In genomic region chr15:97673256-97674000, GRCm38 (mm10) we compare ENCODE assay signal across 23 mouse cellular contexts. TPM values are rescaled to one million over a fixed set of nuclear protein-coding genes. Genes with fewer than 3 reads are reported as not detected.
DNase-seq lines count a peak whose midpoint lies in the region; ATAC-seq and TF ChIP-seq lines count a peak whose summit lies in the region.
"Had no signal": no experiment of that assay in that cellular context is flagged by ENCODE, and none has a peak within 500 bp of the region (broad histone marks: within the 10 kb centered on the region; RNA-seq: fewer than 3 reads in every experiment).

No protein-coding gene starts in this region.

- no peaks in the 10 kb centered on the region for H3K27me3 ChIP-seq in forebrain, embryonic 13.5 days
- H3K27me3 ChIP-seq in forebrain, embryonic 10.5 days (ENCODE audit: poor library complexity, severe bottlenecking), result no peaks in the 10 kb centered on the region
- H3K27me3 ChIP-seq in hindbrain, embryonic 15.5 days, result no peaks in the 10 kb centered on the region
- no peaks in the 10 kb centered on the region for H3K27me3 ChIP-seq in hindbrain, embryonic 11.5 days (ENCODE audit: control insufficient read depth, insufficient read depth, low read length)
- H3K27me3 ChIP-seq in forebrain, embryonic 16.5 days (replicated peaks; ENCODE audit: control insufficient read depth, insufficient read depth, low read length), result no peaks in the 10 kb centered on the region
- H3K27me3 ChIP-seq in forebrain, postnatal 0 days (ENCODE audit: insufficient read depth, low read length), result no peaks in the 10 kb centered on the region
- H3K27me3 ChIP-seq: embryonic facial prominence, embryonic 15.5 days; limb, embryonic 13.5 days; lung, embryonic 15.5 days had no signal

- no peak for TF ChIP-seq CTCF in forebrain, postnatal 0 days (IDR thresholded peaks at IDR 0.05; ENCODE audit: low read depth)

- H3K4me1 ChIP-seq in forebrain, embryonic 13.5 days, result peaks cover 27% of the 10 kb centered on the region
- H3K4me1 ChIP-seq in forebrain, embryonic 10.5 days, result peaks cover 9% of the 10 kb centered on the region
- peaks cover 18% of the 10 kb centered on the region for H3K4me1 ChIP-seq in hindbrain, embryonic 15.5 days (replicated peaks)
- no peaks in the 10 kb centered on the region for H3K4me1 ChIP-seq in hindbrain, embryonic 11.5 days (replicated peaks; ENCODE audit: control insufficient read depth, insufficient read depth, low read length)
- peaks cover 20% of the 10 kb centered on the region for H3K4me1 ChIP-seq in forebrain, embryonic 16.5 days (replicated peaks; ENCODE audit: control insufficient read depth, insufficient read depth, low read length)
- peaks cover 20% of the 10 kb centered on the region for H3K4me1 ChIP-seq in forebrain, postnatal 0 days (ENCODE audit: insufficient read depth)
- H3K4me1 ChIP-seq: embryonic facial prominence, embryonic 15.5 days; limb, embryonic 13.5 days; lung, embryonic 15.5 days had no signal

- no peak for ATAC-seq in forebrain, embryonic 13.5 days
- no peak for ATAC-seq in hindbrain, embryonic 15.5 days (ENCODE audit: low FRiP score, low read depth)
- ATAC-seq in hindbrain, embryonic 11.5 days (ENCODE audit: low FRiP score), result no peak
- no peak for ATAC-seq in forebrain, embryonic 16.5 days
- no peak for ATAC-seq in forebrain, postnatal 0 days
- ATAC-seq: inflammation-experienced regulatory T-cells, adult 6 months had no signal

- 91% methylated on average over 7 of the region's 7 CpGs for WGBS in forebrain, embryonic 13.5 days
- 93% methylated on average over 7 of the region's 7 CpGs for WGBS in forebrain, embryonic 10.5 days
- WGBS in hindbrain, embryonic 15.5 days, result 88% methylated on average over 7 of the region's 7 CpGs
- WGBS in hindbrain, embryonic 11.5 days, result 95% methylated on average over 7 of the region's 7 CpGs
- WGBS in forebrain, embryonic 16.5 days, result 83% methylated on average over 7 of the region's 7 CpGs
- 88% methylated on average over 7 of the region's 7 CpGs for whole genome bisulfite sequencing in forebrain, postnatal 0 days

- H3K4me3 ChIP-seq in forebrain, embryonic 13.5 days, result no peak overlapping the region
- H3K4me3 ChIP-seq in forebrain, embryonic 10.5 days, result no peak overlapping the region
- no peak overlapping the region for H3K4me3 ChIP-seq in hindbrain, embryonic 15.5 days
- no peak overlapping the region for H3K4me3 ChIP-seq in hindbrain, embryonic 11.5 days (ENCODE audit: low read depth, low read length)
- H3K4me3 ChIP-seq in forebrain, embryonic 16.5 days (replicated peaks; ENCODE audit: low read length), result no peak overlapping the region
- H3K4me3 ChIP-seq in forebrain, postnatal 0 days (ENCODE audit: low read depth, low read length), result no peak overlapping the region
- H3K4me3 ChIP-seq: embryonic facial prominence, embryonic 10.5 days; embryonic facial prominence, embryonic 15.5 days; left cerebral cortex, adult 2 months; limb, embryonic 13.5 days; lung, embryonic 15.5 days; midbrain, embryonic 10.5 days had no signal

- H3K9ac ChIP-seq in forebrain, embryonic 13.5 days, result no peak overlapping the region
- H3K9ac ChIP-seq in hindbrain, embryonic 15.5 days, result no peak overlapping the region
- no peak overlapping the region for H3K9ac ChIP-seq in hindbrain, embryonic 11.5 days (ENCODE audit: low read depth, low read length)
- H3K9ac ChIP-seq in forebrain, embryonic 16.5 days (replicated peaks; ENCODE audit: low read depth, low read length), result no peak overlapping the region
- H3K9ac ChIP-seq in forebrain, postnatal 0 days, result no peak overlapping the region
- H3K9ac ChIP-seq: embryonic facial prominence, embryonic 15.5 days; limb, embryonic 13.5 days; lung, embryonic 15.5 days had no signal

- H3K36me3 ChIP-seq in forebrain, embryonic 13.5 days (ENCODE audit: poor library complexity, severe bottlenecking), result peaks cover 47% of the 10 kb centered on the region
- peaks cover 71% of the 10 kb centered on the region for H3K36me3 ChIP-seq in forebrain, embryonic 10.5 days (replicated peaks)
- peaks cover 45% of the 10 kb centered on the region for H3K36me3 ChIP-seq in hindbrain, embryonic 15.5 days
- H3K36me3 ChIP-seq in hindbrain, embryonic 11.5 days (ENCODE audit: control insufficient read depth, insufficient read depth, low read length), result peaks cover 15% of the 10 kb centered on the region
- peaks cover 25% of the 10 kb centered on the region for H3K36me3 ChIP-seq in forebrain, embryonic 16.5 days (ENCODE audit: control insufficient read depth, insufficient read depth)
- H3K36me3 ChIP-seq in forebrain, postnatal 0 days (ENCODE audit: insufficient read depth), result peaks cover 41% of the 10 kb centered on the region

- no peak for DNase-seq in forebrain, embryonic 10.5 days (ENCODE audit: extremely low spot score, low spot score)
- DNase-seq in hindbrain, embryonic 11.5 days (ENCODE audit: low spot score), result no peak
- DNase-seq in forebrain, postnatal 0 days, result peak; percentile 34
- DNase-seq: adrenal gland, postnatal 25 days; B cell, adult 2 months; gastrocnemius, postnatal 25 days; heart, adult 18-20 months; heart, postnatal 4 days; kidney, adult 11 months; kidney, postnatal 14 days had no signal

- H3K27ac ChIP-seq in forebrain, embryonic 13.5 days, result peak overlapping the region; percentile 91
- no peak overlapping the region for H3K27ac ChIP-seq in forebrain, embryonic 10.5 days
- H3K27ac ChIP-seq in hindbrain, embryonic 15.5 days (replicated peaks), result peak overlapping the region; percentile 86
- H3K27ac ChIP-seq in hindbrain, embryonic 11.5 days (ENCODE audit: low read depth, low read length), result no peak overlapping the region
- peak overlapping the region; percentile 98 for H3K27ac ChIP-seq in forebrain, embryonic 16.5 days (ENCODE audit: low read length)
- peak overlapping the region; percentile 93; the same call in 1 of the 2 replicates for H3K27ac ChIP-seq in forebrain, postnatal 0 days (ENCODE audit: low read depth, low read length)
- H3K27ac ChIP-seq: embryonic facial prominence, embryonic 10.5 days; embryonic facial prominence, embryonic 15.5 days; limb, embryonic 13.5 days; lung, embryonic 15.5 days had no signal

- no peak overlapping the region for H3K4me2 ChIP-seq in forebrain, embryonic 13.5 days
- no peak overlapping the region for H3K4me2 ChIP-seq in hindbrain, embryonic 15.5 days
- H3K4me2 ChIP-seq in hindbrain, embryonic 11.5 days (replicated peaks; ENCODE audit: low read depth, low read length), result no peak overlapping the region
- H3K4me2 ChIP-seq in forebrain, embryonic 16.5 days (ENCODE audit: low read length), result no peak overlapping the region
- no peak overlapping the region for H3K4me2 ChIP-seq in forebrain, postnatal 0 days (ENCODE audit: low read depth)
- H3K4me2 ChIP-seq: embryonic facial prominence, embryonic 15.5 days; heart, embryonic 11.5 days; limb, embryonic 13.5 days; liver, embryonic 11.5 days; lung, embryonic 15.5 days had no signal

- no peaks in the 10 kb centered on the region for H3K9me3 ChIP-seq in forebrain, embryonic 13.5 days (replicated peaks)
- no peaks in the 10 kb centered on the region for H3K9me3 ChIP-seq in forebrain, embryonic 10.5 days
- H3K9me3 ChIP-seq in hindbrain, embryonic 15.5 days, result no peaks in the 10 kb centered on the region
- no peaks in the 10 kb centered on the region for H3K9me3 ChIP-seq in hindbrain, embryonic 11.5 days (ENCODE audit: control insufficient read depth, low read length)
- no peaks in the 10 kb centered on the region for H3K9me3 ChIP-seq in forebrain, embryonic 16.5 days (ENCODE audit: control insufficient read depth, low read length)
- no peaks in the 10 kb centered on the region for H3K9me3 ChIP-seq in forebrain, postnatal 0 days (ENCODE audit: low read length)
- H3K9me3 ChIP-seq: embryonic facial prominence, embryonic 10.5 days; embryonic facial prominence, embryonic 15.5 days; limb, embryonic 13.5 days; lung, embryonic 15.5 days; midbrain, embryonic 10.5 days had no signal

RNA-seq across cellular contexts. Expression of gene Rpap3, which starts 32.2 kb away (rescaled TPM):
- 30.1 and 32.7 TPM in 2 replicates for polyA plus RNA-seq in forebrain, embryonic 13.5 days (2015; fragmentation: Nextera tagmentation; extraction: Ambion mirVana)
- 40.7 and 41.9 TPM in 2 replicates for polyA plus RNA-seq in forebrain, embryonic 10.5 days (2016; fragmentation: Nextera tagmentation; extraction: Ambion mirVana)
- 31.7 and 34.7 TPM in 2 replicates for polyA plus RNA-seq in hindbrain, embryonic 15.5 days (2015; fragmentation: Nextera tagmentation; extraction: Ambion mirVana)
- polyA plus RNA-seq in hindbrain, embryonic 11.5 days (2014; fragmentation: Nextera tagmentation; extraction: Ambion mirVana), result 44.1 and 49.2 TPM in 2 replicates
- 31.7 and 35.5 TPM in 2 replicates for polyA plus RNA-seq in forebrain, embryonic 16.5 days (2015; fragmentation: Nextera tagmentation; extraction: Ambion mirVana)
- 39.6 and 45.5 TPM in 2 replicates for total RNA-seq in forebrain, postnatal 0 days (2014; rRNA removed)
- polyA plus RNA-seq in forebrain, postnatal 0 days (2015; fragmentation: Nextera tagmentation; extraction: Ambion mirVana), result 45.6 and 47.7 TPM in 2 replicates

RNA-seq across cellular contexts. Expression of gene Endou, which starts 57.7 kb away (rescaled TPM):
- 0.25 and 0.26 TPM in 2 replicates for polyA plus RNA-seq in forebrain, embryonic 13.5 days (2015; fragmentation: Nextera tagmentation; extraction: Ambion mirVana)
- polyA plus RNA-seq in forebrain, embryonic 10.5 days (2016; fragmentation: Nextera tagmentation; extraction: Ambion mirVana), result 0.11 and 0.12 TPM in 2 replicates
- 0.30 and 0.38 TPM in 2 replicates for polyA plus RNA-seq in hindbrain, embryonic 15.5 days (2015; fragmentation: Nextera tagmentation; extraction: Ambion mirVana)
- 0.11 TPM in 1 of 2 replicates, not detected in the other for polyA plus RNA-seq in hindbrain, embryonic 11.5 days (2014; fragmentation: Nextera tagmentation; extraction: Ambion mirVana)
- polyA plus RNA-seq in forebrain, embryonic 16.5 days (2015; fragmentation: Nextera tagmentation; extraction: Ambion mirVana), result 0.18 and 0.42 TPM in 2 replicates
- 0.14 and 0.15 TPM in 2 replicates for total RNA-seq in forebrain, postnatal 0 days (2014; rRNA removed)
- 0.18 and 0.34 TPM in 2 replicates for polyA plus RNA-seq in forebrain, postnatal 0 days (2015; fragmentation: Nextera tagmentation; extraction: Ambion mirVana)
- polyA plus RNA-seq: heart, embryonic 11.5 days; inflammation-experienced regulatory T-cells, adult 6 months; liver, embryonic 11.5 days; neural tube, embryonic 14.5 days had no signal

Comparison
In these comparisons a context has a peak if more than half of its experiments do, and no peak if none do; other contexts are left out.
1. H3K27ac ChIP-seq: peak in forebrain, embryonic 13.5 days (single experiment), hindbrain, embryonic 15.5 days (single experiment), forebrain, embryonic 16.5 days (single experiment) and forebrain, postnatal 0 days (single experiment); none in forebrain, embryonic 10.5 days (single experiment) and hindbrain, embryonic 11.5 days (single experiment).